Mouse (Mus musculus) right cerebral cortex, adult 2 months (tissue): ENCODE measurements around the gene Gm28510.
"Not testable (repeated sequence)": the region's sequence is repeated elsewhere in the genome, so short reads cannot be mapped to it uniquely, and the experiment has no call there.

Experiments
- DNase-seq, 2 experiments: peaks; one replicate each; pipeline ENCODE4 v3.0.0; 2021 to 2022; ENCODE audit warnings: low spot score in 2 of 2

Gene Gm28510

GRCm38 (mm10) chrY:10412437-10412836 is at the start of gene Gm28510:
TSS of gene Gm28510 (plus strand) at chrY:10412737.
- DNase-seq = not testable (repeated sequence)
